Mouse (Mus musculus): ENCODE measurements around the gene Slc43a2. TPM values are rescaled to one million over a fixed set of nuclear protein-coding genes. Genes with fewer than 3 reads are reported as not detected.

Gene Slc43a2
- polyA plus RNA-seq, 1 experiment from 2014 or later = 17.5 TPM

- ATAC-seq (ENCODE audit: low read depth) = no peak
- H3K4me2 ChIP-seq = no peak overlapping the region
- H3K4me1 ChIP-seq (replicated peaks) = no peaks in the 10 kb centered on the region
- H3K9ac ChIP-seq = no peak overlapping the region
- no peak overlapping the region for H3K4me3 ChIP-seq
- peaks cover 90% of the 10 kb centered on the region for H3K36me3 ChIP-seq
- H3K9me3 ChIP-seq = no peaks in the 10 kb centered on the region
- no peak overlapping the region for H3K27ac ChIP-seq (replicated peaks)
- 69% methylated on average over 1 of the region's 1 CpGs for WGBS
- H3K27me3 ChIP-seq = no peaks in the 10 kb centered on the region
These were observed 73.8 kb downstream of the Slc43a2 start for GRCm38 (mm10) chr11:75605318-75605717.

- Histone ChIP-seq H3K4me1 (replicated peaks) (no peaks in the 10 kb centered on the region), H3K9me3 (no peaks in the 10 kb centered on the region), H3K27me3 (no peaks in the 10 kb centered on the region), H3K27ac (replicated peaks) (no peak overlapping the region), H3K4me2 (no peak overlapping the region), H3K36me3 (peaks cover 90% of the 10 kb centered on the region), H3K9ac (no peak overlapping the region), H3K4me3 (no peak overlapping the region)
- ATAC-seq (ENCODE audit: low read depth) = no peak
- WGBS = 92% methylated on average over 5 of the region's 5 CpGs
These were observed 77.3 kb downstream of the Slc43a2 start for GRCm38 (mm10) chr11:75608776-75609175.

GRCm38 (mm10) chr11:75610021-75610420 lies 78.5 kb downstream of the Slc43a2 start:
- Histone ChIP-seq H3K36me3 (peaks cover 91% of the 10 kb centered on the region), H3K27me3 (no peaks in the 10 kb centered on the region), H3K9ac (no peak overlapping the region), H3K4me1 (replicated peaks) (no peaks in the 10 kb centered on the region), H3K9me3 (no peaks in the 10 kb centered on the region), H3K4me2 (no peak overlapping the region), H3K4me3 (no peak overlapping the region), H3K27ac (replicated peaks) (no peak overlapping the region)
- 98% methylated on average over 2 of the region's 2 CpGs for WGBS
- no peak for ATAC-seq (ENCODE audit: low read depth)

GRCm38 (mm10) chr11:75614769-75615168 lies 83.3 kb downstream of the Slc43a2 start:
- no peak overlapping the region for H3K4me3 ChIP-seq
- H3K27me3 ChIP-seq = no peaks in the 10 kb centered on the region
- no peaks in the 10 kb centered on the region for H3K9me3 ChIP-seq
- ATAC-seq (ENCODE audit: low read depth) = no peak
- peaks cover 85% of the 10 kb centered on the region for H3K36me3 ChIP-seq
- H3K27ac ChIP-seq (replicated peaks) = no peak overlapping the region
- H3K4me1 ChIP-seq (replicated peaks) = no peaks in the 10 kb centered on the region
- WGBS = 91% methylated on average over 1 of the region's 1 CpGs
- no peak overlapping the region for H3K9ac ChIP-seq
- H3K4me2 ChIP-seq = no peak overlapping the region

GRCm38 (mm10) chr11:75615556-75615955 lies 84.1 kb downstream of the Slc43a2 start:
- Histone ChIP-seq H3K9ac (no peak overlapping the region), H3K4me2 (no peak overlapping the region), H3K36me3 (peaks cover 85% of the 10 kb centered on the region), H3K9me3 (no peaks in the 10 kb centered on the region), H3K27me3 (no peaks in the 10 kb centered on the region), H3K4me1 (replicated peaks) (no peaks in the 10 kb centered on the region), H3K4me3 (no peak overlapping the region), H3K27ac (replicated peaks) (no peak overlapping the region)
- no peak for ATAC-seq (ENCODE audit: low read depth)
- 91% methylated on average over 2 of the region's 2 CpGs for WGBS

GRCm38 (mm10) chr11:75619133-75619532 lies 87.6 kb downstream of the Slc43a2 start:
- Histone ChIP-seq H3K9me3 (no peaks in the 10 kb centered on the region), H3K27ac (replicated peaks) (no peak overlapping the region), H3K27me3 (no peaks in the 10 kb centered on the region), H3K4me2 (no peak overlapping the region), H3K36me3 (peaks cover 86% of the 10 kb centered on the region), H3K9ac (no peak overlapping the region), H3K4me3 (no peak overlapping the region), H3K4me1 (replicated peaks) (no peaks in the 10 kb centered on the region)
- ATAC-seq (ENCODE audit: low read depth) = no peak
- 90% methylated on average over 5 of the region's 5 CpGs for WGBS

GRCm38 (mm10) chr11:75620136-75620780 lies 88.8 kb downstream of the Slc43a2 start:
- H3K9ac ChIP-seq = no peak overlapping the region; the same call in 1 of the 2 replicates
- H3K27me3 ChIP-seq = no peaks in the 10 kb centered on the region
- no peak overlapping the region for H3K27ac ChIP-seq (replicated peaks)
- 93% methylated on average over 12 of the region's 12 CpGs for WGBS
- no peaks in the 10 kb centered on the region for H3K9me3 ChIP-seq
- no peak overlapping the region for H3K4me2 ChIP-seq
- H3K4me1 ChIP-seq (replicated peaks) = no peaks in the 10 kb centered on the region
- ATAC-seq (ENCODE audit: low read depth) = no peak
- peaks cover 85% of the 10 kb centered on the region for H3K36me3 ChIP-seq
- H3K4me3 ChIP-seq = no peak overlapping the region

- H3K36me3 ChIP-seq = peaks cover 90% of the 10 kb centered on the region
- no peaks in the 10 kb centered on the region for H3K27me3 ChIP-seq
- H3K9ac ChIP-seq = no peak overlapping the region
- no peak overlapping the region for H3K4me2 ChIP-seq
- 69% methylated on average over 2 of the region's 2 CpGs for WGBS
- no peak overlapping the region for H3K4me3 ChIP-seq
- no peak for ATAC-seq (ENCODE audit: low read depth)
- H3K27ac ChIP-seq (replicated peaks) = no peak overlapping the region
- no peaks in the 10 kb centered on the region for H3K9me3 ChIP-seq
- H3K4me1 ChIP-seq (replicated peaks) = no peaks in the 10 kb centered on the region
These were observed 89.9 kb downstream of the Slc43a2 start for GRCm38 (mm10) chr11:75621426-75621825.

- H3K27me3 ChIP-seq = no peaks in the 10 kb centered on the region
- H3K4me3 ChIP-seq = no peak overlapping the region
- WGBS = 97% methylated on average over 2 of the region's 2 CpGs
- no peaks in the 10 kb centered on the region for H3K9me3 ChIP-seq
- no peak overlapping the region for H3K27ac ChIP-seq (replicated peaks)
- no peak overlapping the region for H3K4me2 ChIP-seq
- no peak for ATAC-seq (ENCODE audit: low read depth)
- no peak overlapping the region for H3K9ac ChIP-seq
- H3K4me1 ChIP-seq (replicated peaks) = no peaks in the 10 kb centered on the region
- H3K36me3 ChIP-seq = peaks cover 92% of the 10 kb centered on the region
These were observed 91.3 kb downstream of the Slc43a2 start for GRCm38 (mm10) chr11:75622588-75623329.

- Histone ChIP-seq H3K27ac (replicated peaks) (peak overlapping the region; percentile 46; the same call in 1 of the 2 replicates), H3K27me3 (no peaks in the 10 kb centered on the region), H3K4me3 (no peak overlapping the region), H3K9me3 (no peaks in the 10 kb centered on the region), H3K4me1 (replicated peaks) (no peaks in the 10 kb centered on the region), H3K36me3 (peaks cover 89% of the 10 kb centered on the region), H3K9ac (no peak overlapping the region), H3K4me2 (no peak overlapping the region)
- WGBS = 60% methylated on average over 2 of the region's 2 CpGs
- no peak for ATAC-seq (ENCODE audit: low read depth)
These were observed 92.6 kb downstream of the Slc43a2 start for GRCm38 (mm10) chr11:75624102-75624554.

GRCm38 (mm10) chr11:75625820-75626219 lies 94.3 kb downstream of the Slc43a2 start:
- no peak for ATAC-seq (ENCODE audit: low read depth)
- H3K4me3 ChIP-seq = no peak overlapping the region
- 93% methylated on average over 4 of the region's 4 CpGs for WGBS
- H3K27me3 ChIP-seq = no peaks in the 10 kb centered on the region
- peaks cover 72% of the 10 kb centered on the region for H3K36me3 ChIP-seq
- H3K4me1 ChIP-seq (replicated peaks) = peaks cover 8% of the 10 kb centered on the region
- H3K9me3 ChIP-seq = no peaks in the 10 kb centered on the region
- no peak overlapping the region for H3K9ac ChIP-seq
- H3K27ac ChIP-seq (replicated peaks) = no peak overlapping the region
- no peak overlapping the region for H3K4me2 ChIP-seq

Data from neural tube, embryonic 13.5 days (tissue).